Mouse (Mus musculus): ENCODE data around the gene Adi1. TPM values are rescaled to one million over a fixed set of nuclear protein-coding genes. Genes with fewer than 3 reads are reported as not detected.
A peak's percentile ranks its signal among the peaks of the same experiment; 100 is the strongest.

Adi1 gene
- polyA plus RNA-seq, 1 experiment from 2014 or later = 40.4 TPM

DNA sequence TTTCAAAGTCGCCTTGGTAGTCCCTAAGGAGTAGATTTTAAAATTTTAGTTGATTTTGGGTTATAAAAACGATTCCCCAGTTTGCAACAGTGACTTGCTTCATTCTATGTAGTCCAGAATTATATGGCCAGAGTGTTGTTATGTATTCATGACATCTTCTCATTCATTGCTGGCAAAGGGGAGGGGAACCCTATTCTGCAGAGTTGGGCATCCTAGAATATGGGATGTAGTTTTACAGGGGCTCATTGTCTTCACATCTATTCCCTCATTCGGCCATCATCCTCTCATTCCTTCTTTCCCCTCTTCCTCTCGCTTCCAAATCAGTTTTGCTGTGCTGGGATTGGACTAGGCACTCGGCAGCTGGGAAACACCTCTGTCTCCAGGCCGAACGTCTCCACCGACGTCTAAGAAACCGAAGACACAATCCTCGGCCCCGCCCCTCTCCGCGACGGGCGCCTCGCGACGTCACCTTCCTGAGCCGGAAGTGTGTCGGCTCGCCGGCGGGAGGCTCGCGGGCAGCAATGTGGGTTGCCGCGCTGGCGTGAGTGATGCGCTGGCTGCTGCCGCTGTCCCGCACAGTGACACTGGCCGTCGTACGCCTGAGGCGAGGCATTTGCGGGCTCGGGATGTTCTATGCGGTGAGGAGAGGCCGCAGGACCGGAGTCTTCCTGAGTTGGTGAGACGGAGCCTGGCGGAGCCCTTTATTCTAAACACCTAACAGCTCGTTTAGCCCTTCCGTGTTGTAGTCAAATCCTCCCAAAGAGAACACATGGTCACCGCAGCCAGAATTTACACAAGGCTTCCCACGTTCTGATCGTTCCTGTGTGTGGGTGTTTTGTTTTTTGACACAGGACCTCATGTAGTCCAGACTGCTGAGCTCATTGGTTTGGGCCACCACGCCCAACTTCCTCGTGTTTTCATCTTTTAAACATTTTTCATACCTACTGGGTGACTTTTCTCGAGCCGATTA is 25.6 kb upstream of the Adi1 start, which contains the start of gene Rnaseh1:
Gene Rnaseh1, plus strand, starts transcription at position 462 of the 970 bp plus-strand sequence.
- Histone ChIP-seq H3K4me3 (replicated peaks; ENCODE audit: low read length) (peak within 1 kb of the TSS; percentile 72), H3K27ac (ENCODE audit: low read length) (peak within 1 kb of the TSS; percentile 76), H3K36me3 (ENCODE audit: control insufficient read depth, insufficient read depth) (no peaks in the 10 kb centered on the region; the same call in 1 of the 2 replicates), H3K4me1 (replicated peaks; ENCODE audit: control insufficient read depth, insufficient read depth, low read length) (peaks cover 7% of the 10 kb centered on the region), H3K4me2 (ENCODE audit: low read length) (peak within 1 kb of the TSS; percentile 73), H3K9ac (replicated peaks; ENCODE audit: low read depth, low read length) (peak within 1 kb of the TSS; percentile 67), H3K27me3 (replicated peaks; ENCODE audit: control insufficient read depth, insufficient read depth, low read length) (no peaks in the 10 kb centered on the region; the same call in 1 of the 2 replicates), H3K9me3 (ENCODE audit: control insufficient read depth, low read length) (no peaks in the 10 kb centered on the region)
- 1% methylated on average over 52 of the region's 52 CpGs for WGBS
- ATAC-seq = peak; percentile 98

DNA sequence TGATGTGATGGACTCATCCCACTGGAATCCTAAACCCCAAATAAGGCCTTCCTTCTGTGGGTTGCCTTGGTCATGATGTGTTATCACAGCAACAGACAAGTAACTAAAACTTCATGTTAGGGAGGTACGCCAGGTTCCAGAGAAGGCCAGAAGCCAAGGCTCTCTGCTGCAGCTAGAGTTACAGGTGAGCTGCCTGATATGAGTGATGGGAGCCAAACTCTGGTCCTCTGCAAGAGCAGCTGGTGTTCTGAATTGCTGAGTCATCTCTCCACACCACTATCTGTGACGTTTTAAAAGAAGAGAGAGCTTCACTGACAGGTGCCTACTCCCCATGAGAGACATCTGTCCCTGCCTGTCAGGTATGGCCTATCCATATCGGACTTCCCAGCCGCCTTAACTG is 12.4 kb upstream of the Adi1 start:
- Histone ChIP-seq H3K4me2 (ENCODE audit: low read length) (no peak overlapping the region), H3K4me3 (replicated peaks; ENCODE audit: low read length) (no peak overlapping the region), H3K27me3 (replicated peaks; ENCODE audit: control insufficient read depth, insufficient read depth, low read length) (no peaks in the 10 kb centered on the region), H3K27ac (ENCODE audit: low read length) (no peak overlapping the region), H3K9ac (replicated peaks; ENCODE audit: low read depth, low read length) (no peak overlapping the region), H3K4me1 (replicated peaks; ENCODE audit: control insufficient read depth, insufficient read depth, low read length) (no peaks in the 10 kb centered on the region), H3K9me3 (ENCODE audit: control insufficient read depth, low read length) (no peaks in the 10 kb centered on the region), H3K36me3 (ENCODE audit: control insufficient read depth, insufficient read depth) (peaks cover 12% of the 10 kb centered on the region)
- ATAC-seq = no peak
- WGBS = 88% methylated on average over 4 of the region's 4 CpGs

DNA sequence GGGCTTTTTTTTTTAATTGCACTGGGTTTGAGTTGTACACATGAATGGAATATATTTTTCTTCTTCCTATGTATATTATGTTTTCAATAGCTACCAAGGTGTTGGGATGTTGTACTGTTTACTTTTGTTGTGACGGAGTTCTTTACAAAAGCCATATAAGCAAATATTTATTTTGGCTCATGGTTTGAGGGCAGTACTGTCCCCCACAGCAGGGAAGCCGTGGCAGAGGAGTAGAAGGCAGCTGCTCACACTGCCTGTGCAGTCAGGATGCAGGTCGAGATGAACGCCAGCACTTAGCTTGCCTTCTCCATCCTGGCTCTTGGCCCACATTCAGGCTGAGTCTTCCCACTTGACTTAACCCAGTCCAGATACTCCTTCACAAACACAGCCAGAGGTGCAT is 8.3 kb upstream of the Adi1 start:
- no peaks in the 10 kb centered on the region for H3K36me3 ChIP-seq (ENCODE audit: control insufficient read depth, insufficient read depth)

DNA sequence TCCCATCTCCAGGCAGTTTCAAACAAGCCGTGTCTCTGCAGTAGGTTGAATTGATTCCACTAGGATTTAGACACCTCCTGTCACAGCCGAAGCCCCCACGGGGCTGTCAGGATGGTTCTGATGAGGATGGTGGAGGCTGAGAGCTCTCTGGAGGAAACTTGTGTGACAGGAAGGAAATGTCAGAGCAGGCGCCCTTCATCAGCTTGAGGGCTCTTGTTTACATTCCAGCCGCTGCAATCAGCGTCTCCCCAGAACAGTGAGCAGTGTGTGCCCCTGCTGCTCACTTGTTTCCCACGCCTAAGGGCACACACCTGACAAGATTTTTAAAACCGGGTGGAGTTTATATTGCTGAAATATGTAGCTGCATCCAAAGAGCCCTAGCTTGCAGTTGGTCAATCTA is 7.7 kb upstream of the Adi1 start:
- Histone ChIP-seq H3K4me3 (replicated peaks; ENCODE audit: low read length) (no peak overlapping the region), H3K27ac (ENCODE audit: low read length) (no peak overlapping the region), H3K9me3 (ENCODE audit: control insufficient read depth, low read length) (no peaks in the 10 kb centered on the region), H3K27me3 (replicated peaks; ENCODE audit: control insufficient read depth, insufficient read depth, low read length) (no peaks in the 10 kb centered on the region), H3K36me3 (ENCODE audit: control insufficient read depth, insufficient read depth) (no peaks in the 10 kb centered on the region), H3K4me1 (replicated peaks; ENCODE audit: control insufficient read depth, insufficient read depth, low read length) (no peaks in the 10 kb centered on the region), H3K4me2 (ENCODE audit: low read length) (no peak overlapping the region), H3K9ac (replicated peaks; ENCODE audit: low read depth, low read length) (no peak overlapping the region)
- 63% methylated on average over 8 of the region's 8 CpGs for WGBS
- no peak for ATAC-seq

More for the DNA sequence above, 8.3 kb upstream of the Adi1 start:
- WGBS = 80% methylated on average over 4 of the region's 4 CpGs
- Histone ChIP-seq H3K27me3 (replicated peaks; ENCODE audit: control insufficient read depth, insufficient read depth, low read length) (no peaks in the 10 kb centered on the region), H3K9ac (replicated peaks; ENCODE audit: low read depth, low read length) (no peak overlapping the region), H3K4me1 (replicated peaks; ENCODE audit: control insufficient read depth, insufficient read depth, low read length) (no peaks in the 10 kb centered on the region), H3K27ac (ENCODE audit: low read length) (no peak overlapping the region), H3K4me3 (replicated peaks; ENCODE audit: low read length) (no peak overlapping the region), H3K4me2 (ENCODE audit: low read length) (no peak overlapping the region), H3K9me3 (ENCODE audit: control insufficient read depth, low read length) (no peaks in the 10 kb centered on the region)
- ATAC-seq = no peak

DNA sequence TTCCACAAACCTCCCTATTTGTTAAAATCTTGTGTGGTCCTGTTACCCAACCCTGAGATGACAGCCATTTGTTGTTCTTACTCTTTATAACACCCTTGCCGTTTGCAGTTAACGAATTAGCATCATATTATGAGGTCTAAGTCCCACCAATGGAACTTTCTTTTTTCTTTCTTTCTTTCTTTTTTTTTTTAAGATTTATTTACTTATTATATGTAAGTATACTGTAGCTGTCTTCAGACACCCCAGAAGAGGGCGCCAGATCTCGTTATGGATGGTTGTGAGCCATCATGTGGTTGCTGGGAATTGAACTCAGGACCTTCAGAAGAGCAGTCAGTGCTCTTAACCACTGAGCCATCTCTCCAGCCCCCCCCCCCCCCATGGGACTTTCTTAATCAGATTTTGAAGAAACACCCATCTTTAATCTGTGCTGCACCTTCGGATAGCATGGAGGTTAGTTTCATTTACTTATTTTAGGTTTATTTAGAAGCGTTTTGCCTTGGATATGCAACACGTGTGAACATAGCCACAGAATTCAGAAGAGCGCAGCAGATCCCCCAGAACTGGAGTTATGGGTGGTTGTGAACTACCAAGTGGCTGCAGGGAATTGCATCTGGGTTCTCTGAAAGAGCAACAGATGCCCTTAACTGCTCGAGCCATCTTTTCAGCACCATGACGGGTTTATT is 852 bp upstream of the Adi1 start:
- no peak overlapping the region for H3K4me3 ChIP-seq (replicated peaks; ENCODE audit: low read length)
- 90% methylated on average over 10 of the region's 10 CpGs for WGBS

DNA sequence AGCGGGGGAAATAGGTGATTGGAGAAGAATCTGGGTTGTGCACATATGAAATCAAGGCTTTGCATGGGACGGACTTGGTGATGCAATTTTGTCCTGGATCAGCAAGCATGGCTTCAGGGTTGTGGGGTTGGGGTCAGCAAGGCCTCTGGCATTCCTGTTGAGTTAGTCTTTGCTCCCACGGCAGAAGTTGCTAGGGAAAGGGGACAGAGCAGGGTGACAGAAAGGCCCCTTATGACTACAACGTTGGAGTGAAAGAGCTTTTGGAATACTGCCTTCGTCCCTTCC is 836 bp downstream of the Adi1 start:
- WGBS = 70% methylated on average over 5 of the region's 5 CpGs
- Histone ChIP-seq H3K36me3 (ENCODE audit: control insufficient read depth, insufficient read depth) (no peaks in the 10 kb centered on the region), H3K4me2 (ENCODE audit: low read length) (peak overlapping the region; percentile 64), H3K27me3 (replicated peaks; ENCODE audit: control insufficient read depth, insufficient read depth, low read length) (no peaks in the 10 kb centered on the region), H3K4me1 (replicated peaks; ENCODE audit: control insufficient read depth, insufficient read depth, low read length) (peaks cover 10% of the 10 kb centered on the region), H3K9me3 (ENCODE audit: control insufficient read depth, low read length) (no peaks in the 10 kb centered on the region), H3K9ac (replicated peaks; ENCODE audit: low read depth, low read length) (peak overlapping the region; percentile 69), H3K27ac (ENCODE audit: low read length) (peak overlapping the region; percentile 89), H3K4me3 (replicated peaks; ENCODE audit: low read length) (peak overlapping the region; percentile 54)
- ATAC-seq = no peak

More for the DNA sequence above, 852 bp upstream of the Adi1 start:
- H3K4me2 ChIP-seq (ENCODE audit: low read length) = no peak overlapping the region
- no peaks in the 10 kb centered on the region for H3K27me3 ChIP-seq (replicated peaks; ENCODE audit: control insufficient read depth, insufficient read depth, low read length)
- no peaks in the 10 kb centered on the region for H3K9me3 ChIP-seq (ENCODE audit: control insufficient read depth, low read length)
- ATAC-seq = no peak
- no peaks in the 10 kb centered on the region for H3K36me3 ChIP-seq (ENCODE audit: control insufficient read depth, insufficient read depth)
- H3K4me1 ChIP-seq (replicated peaks; ENCODE audit: control insufficient read depth, insufficient read depth, low read length) = peaks cover 10% of the 10 kb centered on the region
- no peak overlapping the region for H3K27ac ChIP-seq (ENCODE audit: low read length)
- H3K9ac ChIP-seq (replicated peaks; ENCODE audit: low read depth, low read length) = no peak overlapping the region

DNA sequence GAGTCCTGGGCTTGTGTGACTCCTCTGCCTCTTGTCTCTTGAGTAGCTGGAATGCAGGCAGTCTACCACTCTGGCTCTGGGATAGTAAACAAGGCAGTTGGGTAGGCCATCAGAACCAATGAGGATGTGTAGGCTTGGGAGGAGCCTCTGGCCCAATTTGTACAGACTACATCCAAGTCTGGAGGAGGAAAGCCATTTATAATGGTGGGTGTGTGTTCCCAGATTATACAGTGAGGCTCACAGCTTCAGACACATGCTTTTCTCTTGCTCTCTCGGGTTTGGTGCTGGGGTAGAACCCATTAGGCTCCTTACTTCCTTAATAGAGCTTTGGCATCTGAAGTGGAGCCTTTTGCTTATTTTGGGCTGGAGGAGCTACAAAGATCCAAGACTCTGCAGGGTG is 9.6 kb downstream of the Adi1 start:
- H3K9me3 ChIP-seq (ENCODE audit: control insufficient read depth, low read length) = no peaks in the 10 kb centered on the region
- peaks cover 2% of the 10 kb centered on the region; the same call in 1 of the 2 replicates for H3K36me3 ChIP-seq (ENCODE audit: control insufficient read depth, insufficient read depth)
- no peak overlapping the region for H3K4me2 ChIP-seq (ENCODE audit: low read length)
- no peaks in the 10 kb centered on the region for H3K27me3 ChIP-seq (replicated peaks; ENCODE audit: control insufficient read depth, insufficient read depth, low read length)
- no peak overlapping the region for H3K9ac ChIP-seq (replicated peaks; ENCODE audit: low read depth, low read length)
- no peak for ATAC-seq
- no peaks in the 10 kb centered on the region for H3K4me1 ChIP-seq (replicated peaks; ENCODE audit: control insufficient read depth, insufficient read depth, low read length)
- WGBS = 93% methylated on average over 1 of the region's 1 CpGs
- no peak overlapping the region for H3K27ac ChIP-seq (ENCODE audit: low read length)
- no peak overlapping the region for H3K4me3 ChIP-seq (replicated peaks; ENCODE audit: low read length)

DNA sequence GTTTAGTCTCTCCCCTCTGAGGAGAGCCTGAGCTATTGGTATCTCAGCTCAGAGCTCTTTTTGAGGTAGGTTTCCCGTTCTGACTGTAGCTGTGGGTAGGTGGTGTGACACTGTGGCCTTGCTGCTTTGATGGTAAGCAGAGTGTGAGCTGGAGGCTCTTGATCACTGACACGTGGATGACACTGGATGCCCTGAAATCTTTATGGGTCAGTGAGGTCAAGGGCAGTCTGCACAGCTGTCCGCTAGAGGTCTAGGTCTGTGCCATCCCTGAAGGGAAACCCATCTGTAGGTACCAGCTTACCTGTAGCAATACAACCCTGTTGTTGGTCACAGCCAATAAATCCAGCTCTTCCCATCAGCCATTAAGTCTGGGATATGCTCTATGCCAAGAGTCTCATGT is 10.7 kb downstream of the Adi1 start:
- H3K4me3 ChIP-seq (replicated peaks; ENCODE audit: low read length) = no peak overlapping the region
- H3K4me2 ChIP-seq (ENCODE audit: low read length) = no peak overlapping the region
- no peak overlapping the region for H3K27ac ChIP-seq (ENCODE audit: low read length)
- H3K27me3 ChIP-seq (replicated peaks; ENCODE audit: control insufficient read depth, insufficient read depth, low read length) = no peaks in the 10 kb centered on the region
- no peaks in the 10 kb centered on the region for H3K9me3 ChIP-seq (ENCODE audit: control insufficient read depth, low read length)
- 82% methylated on average over 3 of the region's 3 CpGs for WGBS
- no peak for ATAC-seq
- H3K4me1 ChIP-seq (replicated peaks; ENCODE audit: control insufficient read depth, insufficient read depth, low read length) = no peaks in the 10 kb centered on the region
- no peak overlapping the region for H3K9ac ChIP-seq (replicated peaks; ENCODE audit: low read depth, low read length)
- H3K36me3 ChIP-seq (ENCODE audit: control insufficient read depth, insufficient read depth) = peaks cover 5% of the 10 kb centered on the region

DNA sequence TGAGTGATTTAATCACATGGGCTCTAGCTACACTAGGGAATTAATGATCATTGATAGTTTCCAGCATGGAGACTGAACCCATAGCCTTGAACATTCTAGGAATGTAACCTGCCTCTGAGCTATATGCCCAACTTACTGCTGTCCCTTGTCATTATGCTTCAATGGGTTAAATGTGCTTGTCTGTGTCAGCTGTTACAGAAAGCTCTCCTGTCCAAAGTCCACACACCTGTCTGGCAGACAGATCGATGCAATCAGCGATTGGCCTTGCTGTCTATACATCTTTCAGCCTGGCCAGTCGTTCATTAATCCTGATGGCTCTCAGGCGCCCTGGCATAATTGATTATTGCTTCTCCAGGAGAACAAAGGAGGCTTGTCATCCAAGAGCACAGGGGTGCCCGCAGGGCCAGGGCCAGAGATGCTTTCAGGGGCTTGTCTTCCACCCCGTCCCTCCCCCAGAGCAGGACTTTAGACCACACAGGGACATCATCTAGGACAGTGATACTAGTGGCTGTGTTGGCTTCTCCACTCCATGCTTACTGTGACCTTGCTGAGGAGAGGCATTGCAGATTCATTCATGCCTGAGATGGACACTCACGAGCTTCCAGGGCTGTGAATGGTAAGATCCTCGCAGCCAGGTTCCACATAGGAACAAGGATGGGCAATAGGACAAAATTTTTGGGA is 11.3 kb downstream of the Adi1 start:
- ATAC-seq = no peak
- 61% methylated on average over 8 of the region's 8 CpGs for WGBS
- Histone ChIP-seq H3K27ac (ENCODE audit: low read length) (no peak overlapping the region), H3K4me1 (replicated peaks; ENCODE audit: control insufficient read depth, insufficient read depth, low read length) (no peaks in the 10 kb centered on the region), H3K9ac (replicated peaks; ENCODE audit: low read depth, low read length) (no peak overlapping the region), H3K36me3 (ENCODE audit: control insufficient read depth, insufficient read depth) (peaks cover 6% of the 10 kb centered on the region), H3K4me2 (ENCODE audit: low read length) (no peak overlapping the region), H3K9me3 (ENCODE audit: control insufficient read depth, low read length) (no peaks in the 10 kb centered on the region), H3K27me3 (replicated peaks; ENCODE audit: control insufficient read depth, insufficient read depth, low read length) (no peaks in the 10 kb centered on the region), H3K4me3 (replicated peaks; ENCODE audit: low read length) (no peak overlapping the region)

All from forebrain, embryonic 16.5 days (tissue).